Mouse (Mus musculus) megakaryocyte, embryonic 14.5 days (primary cell): ENCODE measurements at regions not wholly inside any gene's neighbourhood (a gene's known extent, or its start where the extent isn't known, plus 50 kb on each side); places are given as distances from the start of the nearest gene placed in this dataset.

Source experiments
- FLI1 ChIP-seq: IDR thresholded peaks from 2 replicates; pipeline ENCODE4 v1.6.1; 2012; ENCODE audit warnings: low read length, inconsistent platforms, mixed read lengths
- GATA1 ChIP-seq: IDR thresholded peaks from 3 replicates; pipeline ENCODE4 v1.6.1; 2012; ENCODE audit warnings: mixed read lengths, low read length, inconsistent platforms, borderline replicate concordance

DNA sequence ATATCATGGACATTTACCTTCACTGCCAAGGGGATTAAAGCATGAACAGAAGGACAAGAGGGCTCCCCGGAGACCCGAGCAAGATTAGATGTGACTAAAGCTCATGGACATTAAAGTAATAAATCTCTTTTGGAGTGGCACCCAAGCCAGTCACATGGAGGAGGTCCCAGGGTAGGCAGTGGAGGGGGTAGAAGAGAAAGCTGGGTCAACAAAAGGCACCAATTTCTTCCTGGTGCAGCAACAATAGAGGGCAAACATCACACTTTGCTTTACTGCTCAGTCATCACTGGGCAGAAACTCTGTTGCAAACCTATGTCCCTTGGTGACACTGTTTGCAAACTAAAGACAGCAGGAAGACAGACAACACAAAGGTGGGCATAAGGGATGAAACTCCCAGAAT lies 131.0 kb upstream of the Irs2 start:
- no peak for TF ChIP-seq GATA1
- TF ChIP-seq FLI1, result no peak
